Mouse (Mus musculus): ENCODE data around the gene Trpm5.

The Trpm5 gene

DNA sequence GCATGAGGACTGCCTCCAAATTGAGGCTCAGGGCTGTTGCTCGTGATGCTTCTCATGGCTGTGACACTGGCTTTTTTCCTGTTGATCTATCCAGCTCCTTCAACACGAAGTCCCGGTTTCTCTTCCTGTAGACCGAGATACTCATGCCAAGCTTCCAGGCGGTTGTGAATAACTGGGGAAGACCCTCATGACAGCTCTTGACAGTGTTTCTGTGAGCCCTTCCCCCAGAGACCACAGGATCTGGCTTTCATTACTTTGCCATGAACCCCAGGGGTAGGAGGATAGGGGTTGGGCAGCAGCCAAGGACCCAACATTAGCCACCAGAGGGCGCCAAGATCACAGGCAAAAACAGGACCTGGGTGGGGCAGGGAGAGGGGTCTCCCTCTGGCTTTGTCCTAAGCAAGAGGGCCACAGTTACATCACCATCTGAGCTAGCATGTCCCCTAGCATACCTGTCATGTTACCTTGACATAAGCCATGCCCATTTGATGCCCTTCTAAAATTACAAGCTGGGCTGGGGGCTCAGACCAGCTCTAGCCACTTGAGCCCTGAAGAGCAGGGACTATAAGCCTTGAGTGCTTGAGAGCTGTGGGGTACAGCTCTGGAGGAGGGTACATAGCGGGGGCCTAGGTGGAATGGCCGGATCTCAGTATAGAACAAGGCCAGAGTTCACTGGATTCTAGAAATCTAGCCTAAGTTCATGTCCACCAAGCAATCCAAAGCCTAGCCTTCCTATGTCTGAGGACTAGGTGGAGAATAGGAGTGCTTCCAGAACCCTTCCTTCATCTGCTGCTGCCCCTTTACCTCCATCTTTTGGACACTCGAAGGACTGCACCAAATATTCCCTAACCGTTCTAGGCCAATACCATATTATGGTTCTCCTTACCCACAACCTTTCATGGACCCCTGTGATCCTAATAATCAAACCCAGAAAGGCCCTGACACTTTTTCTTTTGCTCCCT, at the start of gene Trpm5:
Gene Trpm5 (minus strand): TSS at position 51 of the 962 bp plus-strand sequence.
- peak; percentile 64 to 69 for DNase-seq

DNA sequence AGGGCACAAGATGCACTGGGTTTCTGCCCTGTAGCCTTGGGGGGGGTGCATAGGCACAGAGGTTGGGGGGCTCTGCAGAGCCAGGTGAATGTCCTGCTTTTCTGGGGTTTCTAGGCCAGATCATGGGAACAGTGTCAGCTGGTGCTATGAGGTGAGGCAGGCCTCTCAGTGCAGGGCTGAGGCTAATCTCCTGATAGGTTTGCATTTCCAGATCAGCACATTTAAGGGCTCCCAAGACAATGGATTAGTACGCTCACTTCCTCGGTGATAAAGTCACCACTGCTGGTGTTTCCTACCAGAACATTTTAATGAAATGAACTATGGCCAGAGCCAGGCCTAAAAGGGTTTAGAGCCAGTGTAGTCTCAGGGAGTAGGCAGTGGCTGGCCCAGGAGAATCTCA, 48.2 kb upstream of the Trpm5 start:
- DNase-seq, result no peak

DNA sequence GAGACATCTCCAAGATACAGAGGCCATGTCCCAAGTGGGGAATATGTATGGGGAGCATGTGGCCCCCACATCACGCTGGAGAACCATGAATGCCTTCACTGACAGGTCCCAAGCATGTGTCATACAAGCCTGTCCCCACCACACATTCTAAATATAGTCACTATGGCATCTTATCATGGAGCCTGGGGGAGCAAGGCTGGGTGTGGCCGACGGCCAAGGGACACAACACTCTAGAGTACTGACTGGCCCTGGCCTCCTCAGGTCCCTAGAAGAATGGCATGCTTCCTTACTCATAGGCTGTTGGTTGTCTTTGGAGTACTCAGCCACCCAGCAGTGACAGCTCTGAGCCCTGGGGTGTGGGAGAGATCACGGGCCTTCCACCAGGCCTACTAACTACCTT, 45.5 kb upstream of the Trpm5 start:
- no peak for DNase-seq

- peak; percentile 67 to 73 for DNase-seq
Observed at GRCm38 (mm10) chr7:143138789-143139188, 44.3 kb upstream of the Trpm5 start.

- DNase-seq, result no peak
Observed at GRCm38 (mm10) chr7:143136561-143136960, 42.1 kb upstream of the Trpm5 start.

GRCm38 (mm10) chr7:143136125-143136524, 41.7 kb upstream of the Trpm5 start:
- DNase-seq, result no peak

- no peak for DNase-seq
Observed at GRCm38 (mm10) chr7:143132815-143133214, 38.4 kb upstream of the Trpm5 start.

- DNase-seq, result no peak
Observed at GRCm38 (mm10) chr7:143124902-143125301, 30.5 kb upstream of the Trpm5 start.

GRCm38 (mm10) chr7:143123876-143124669, 29.6 kb upstream of the Trpm5 start:
- DNase-seq, result peak; percentile 66 to 75

- DNase-seq, result peak; percentile 46 to 75
Observed at GRCm38 (mm10) chr7:143122191-143122590, 27.7 kb upstream of the Trpm5 start.

GRCm38 (mm10) chr7:143119826-143120225, 25.4 kb upstream of the Trpm5 start:
- no peak for DNase-seq

DNA sequence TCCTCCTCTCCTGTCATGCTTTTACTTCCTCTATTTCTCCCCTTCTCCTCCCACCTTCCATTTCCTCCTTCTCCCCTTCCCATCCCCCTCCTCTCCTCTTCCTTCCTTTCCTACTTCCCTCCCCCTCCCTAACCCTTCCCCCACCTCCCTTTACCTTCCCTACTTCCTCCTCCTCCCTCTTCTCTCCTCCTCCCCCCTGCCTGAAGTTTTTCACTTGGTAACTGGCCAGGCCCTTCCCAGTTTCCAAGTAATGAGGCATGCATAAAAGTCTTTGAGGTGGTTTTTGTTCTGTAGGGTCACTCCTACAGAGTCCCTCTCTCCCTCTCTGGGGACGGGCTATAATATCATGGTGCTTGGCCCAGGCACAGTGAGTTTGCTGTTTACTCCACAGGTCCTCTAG, 25.0 kb upstream of the Trpm5 start:
- peak; percentile 59 to 78 for DNase-seq

DNA sequence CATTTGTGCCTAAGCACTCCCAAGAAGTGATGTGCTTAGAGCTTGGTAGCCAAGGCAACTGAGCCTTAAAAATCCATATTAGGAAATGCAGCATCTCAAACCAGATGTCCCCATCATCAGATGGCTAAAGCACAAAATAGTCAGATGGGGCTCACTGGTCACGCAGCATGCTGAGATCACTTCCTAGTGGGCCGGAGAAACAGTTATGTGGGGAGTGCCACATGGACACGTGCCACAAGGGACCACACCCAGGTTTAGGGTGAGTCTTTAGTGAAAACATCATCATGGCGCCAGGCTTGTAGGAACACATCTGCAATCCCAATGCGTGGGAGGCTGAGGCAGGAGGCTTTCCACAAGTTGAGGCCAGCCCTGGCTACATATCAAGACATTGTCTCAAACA, 22.1 kb upstream of the Trpm5 start:
- no peak for DNase-seq

DNA sequence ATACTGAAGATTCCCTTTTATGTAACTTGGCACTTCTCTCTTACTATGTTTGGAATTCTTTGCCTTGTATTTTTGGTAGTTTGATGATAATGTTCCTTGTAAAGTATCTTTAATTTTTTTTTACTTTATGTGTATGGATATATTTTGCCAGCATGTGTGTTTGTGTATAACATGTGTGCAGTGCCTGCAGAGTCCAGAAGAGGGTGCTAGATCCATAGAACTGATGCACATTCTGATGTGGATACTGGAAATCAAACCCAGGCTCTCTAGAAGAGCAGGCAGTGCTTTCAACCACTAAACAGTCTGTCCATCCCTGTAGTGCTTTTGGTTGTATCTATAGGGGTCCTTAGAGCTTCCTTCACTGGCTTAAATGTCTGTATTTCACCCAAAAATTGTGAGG, 20.3 kb upstream of the Trpm5 start:
- DNase-seq, result no peak

- DNase-seq, result no peak
Observed at GRCm38 (mm10) chr7:143112395-143112794, 18.0 kb upstream of the Trpm5 start.

DNA sequence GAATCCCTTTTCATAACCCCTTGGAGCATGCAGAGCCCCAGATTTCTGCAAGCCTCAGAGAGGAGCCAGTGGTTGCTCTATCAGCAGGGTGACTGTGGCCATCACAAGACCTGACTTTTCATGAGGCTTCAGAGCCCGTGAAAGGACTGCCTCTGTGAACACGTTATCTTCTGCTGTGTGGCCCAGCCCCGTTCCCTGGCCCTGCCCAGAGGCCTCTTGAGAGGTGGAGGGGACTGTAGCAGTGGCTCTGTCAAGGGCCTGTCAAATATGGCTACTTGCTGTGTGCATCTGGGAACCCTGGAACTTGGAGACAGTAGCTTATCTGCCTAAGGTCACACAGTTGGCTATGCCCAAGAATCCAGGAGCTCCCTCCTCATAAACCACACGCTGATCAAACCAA, 17.3 kb upstream of the Trpm5 start:
- no peak for DNase-seq

DNA sequence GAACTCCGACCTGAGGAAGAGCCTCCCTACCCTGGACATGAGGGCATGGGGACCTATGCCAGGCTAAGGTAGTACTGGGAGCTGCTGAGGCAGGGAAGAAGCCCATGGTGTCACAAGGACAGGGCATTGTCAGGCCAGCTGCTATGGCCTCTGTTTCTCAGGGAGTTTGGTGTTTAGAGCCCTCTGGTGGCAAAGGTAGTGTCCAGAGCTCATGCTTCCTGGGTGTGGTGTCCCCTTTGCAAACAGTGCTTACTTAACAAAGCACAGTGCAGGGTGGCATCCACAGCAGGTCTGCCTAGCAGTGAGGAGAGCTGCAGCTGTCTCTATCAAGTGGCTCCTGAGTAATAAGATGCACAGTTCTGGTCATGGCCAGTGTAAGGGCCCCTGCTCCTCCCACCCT, 16.4 kb upstream of the Trpm5 start:
- peak in 1 of 2 experiments; percentile 55 for DNase-seq

GRCm38 (mm10) chr7:143109696-143110095, 15.3 kb upstream of the Trpm5 start:
- peak in 1 of 2 experiments; percentile 34 for DNase-seq

- DNase-seq, result peak; percentile 38 to 51
Observed at GRCm38 (mm10) chr7:143108996-143109660, 14.7 kb upstream of the Trpm5 start.

DNA sequence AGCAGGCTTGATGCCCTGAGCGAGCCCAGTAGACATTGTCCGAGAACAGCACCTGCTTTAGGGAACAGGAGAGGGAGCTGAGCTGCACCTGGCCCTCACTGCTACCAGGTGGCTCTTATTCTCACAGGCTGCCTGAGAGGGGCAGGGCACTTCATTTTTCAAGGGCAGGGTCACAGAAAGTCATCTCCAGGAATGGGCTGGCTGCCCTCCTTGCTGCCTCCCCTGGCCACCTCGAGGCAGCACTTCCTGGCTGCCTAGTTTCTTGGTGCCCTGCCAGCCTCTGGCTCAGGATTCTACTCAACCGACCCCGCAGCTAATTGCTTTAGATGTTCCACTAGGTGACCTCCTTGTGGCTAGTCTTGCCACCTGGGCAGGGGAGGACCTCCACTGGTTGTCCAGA, 13.8 kb upstream of the Trpm5 start:
- peak; percentile 59 to 77 for DNase-seq

GRCm38 (mm10) chr7:143106672-143107465, 12.4 kb upstream of the Trpm5 start:
- DNase-seq, result peak; percentile 85 to 89

- DNase-seq, result no peak
Observed at GRCm38 (mm10) chr7:143106062-143106461, 11.6 kb upstream of the Trpm5 start, which contains the start of gene Kcnq1. Gene Kcnq1, plus strand, starts transcription at chr7:143106362.
